16 mouse cellular contexts compared by ENCODE assay signal in genomic region chr5:141382246-141382835, GRCm38 (mm10).
DNase-seq lines count a peak whose midpoint lies in the region; ATAC-seq and TF ChIP-seq lines count a peak whose summit lies in the region.
"Had no signal": no experiment of that assay in that cellular context is flagged by ENCODE, and none has a peak within 500 bp of the region (broad histone marks: within the 10 kb centered on the region; RNA-seq: fewer than 3 reads in every experiment).

No protein-coding gene starts in this region.

- no peak overlapping the region for H3K4me3 ChIP-seq in kidney, adult 2 months (ENCODE audit: insufficient read depth, low read depth, low read length)
- no peak overlapping the region for H3K4me3 ChIP-seq in lung, postnatal 0 days (ENCODE audit: low read depth, low read length)
- H3K4me3 ChIP-seq in lung, adult 2 months (replicated peaks; ENCODE audit: extremely low read depth, low read depth, low read length) = no peak overlapping the region
- no peak overlapping the region for H3K4me3 ChIP-seq in midbrain, embryonic 14.5 days (replicated peaks; ENCODE audit: low read depth, low read length)
- no peak overlapping the region for H3K4me3 ChIP-seq in midbrain, embryonic 11.5 days (ENCODE audit: low read depth, low read length)
- H3K4me3 ChIP-seq in neural tube, embryonic 15.5 days (replicated peaks) = no peak overlapping the region
- H3K4me3 ChIP-seq: embryonic facial prominence, embryonic 10.5 days; erythroblast, embryonic 14.5 days; forebrain, embryonic 15.5 days; heart, embryonic 12.5 days; hindbrain, embryonic 15.5 days had no signal

- TF ChIP-seq EP300 in lung, postnatal 0 days (IDR thresholded peaks at IDR 0.05) = peak; percentile 67

- H3K27me3 ChIP-seq in kidney, adult 2 months (replicated peaks; ENCODE audit: control insufficient read depth, insufficient read depth, low read length) = no peaks in the 10 kb centered on the region
- H3K27me3 ChIP-seq in lung, postnatal 0 days (replicated peaks; ENCODE audit: insufficient read depth, low read length) = no peaks in the 10 kb centered on the region
- H3K27me3 ChIP-seq in midbrain, embryonic 14.5 days (ENCODE audit: control insufficient read depth, insufficient read depth, low read length) = no peaks in the 10 kb centered on the region
- no peaks in the 10 kb centered on the region for H3K27me3 ChIP-seq in midbrain, embryonic 11.5 days (ENCODE audit: control insufficient read depth, insufficient read depth, low read length)
- H3K27me3 ChIP-seq in neural tube, embryonic 15.5 days (replicated peaks) = no peaks in the 10 kb centered on the region
- H3K27me3 ChIP-seq: CH12.LX; forebrain, embryonic 15.5 days; heart, embryonic 12.5 days; hindbrain, embryonic 15.5 days had no signal

- H3K4me1 ChIP-seq in kidney, adult 2 months (ENCODE audit: control insufficient read depth, insufficient read depth, low read length) = peaks cover 4% of the 10 kb centered on the region; the same call in 1 of the 2 replicates
- no peaks in the 10 kb centered on the region for H3K4me1 ChIP-seq in lung, postnatal 0 days (ENCODE audit: insufficient read depth, low read depth, low read length)
- no peaks in the 10 kb centered on the region for H3K4me1 ChIP-seq in lung, adult 2 months (ENCODE audit: control insufficient read depth, insufficient read depth, low read length)
- peaks cover 9% of the 10 kb centered on the region; the same call in 1 of the 2 replicates for H3K4me1 ChIP-seq in midbrain, embryonic 14.5 days (ENCODE audit: control insufficient read depth, insufficient read depth, low read length)
- H3K4me1 ChIP-seq in midbrain, embryonic 11.5 days (ENCODE audit: control insufficient read depth, insufficient read depth, low read length) = no peaks in the 10 kb centered on the region; the same call in 1 of the 2 replicates
- H3K4me1 ChIP-seq in neural tube, embryonic 15.5 days = peaks cover 24% of the 10 kb centered on the region

- no peak for TF ChIP-seq CTCF in kidney, adult 2 months (conservative IDR thresholded peaks at IDR 0.05; ENCODE audit: insufficient read depth, insufficient read length, low read depth, low read length)
- no peak for TF ChIP-seq CTCF in lung, postnatal 0 days (IDR thresholded peaks at IDR 0.05)
- no peak for TF ChIP-seq CTCF in lung, adult 2 months (IDR thresholded peaks at IDR 0.05; ENCODE audit: insufficient read depth, low read length)

- H3K4me2 ChIP-seq in lung, postnatal 0 days (replicated peaks; ENCODE audit: low read depth, low read length) = no peak overlapping the region
- no peak overlapping the region for H3K4me2 ChIP-seq in midbrain, embryonic 14.5 days (ENCODE audit: low read length)
- H3K4me2 ChIP-seq in midbrain, embryonic 11.5 days = no peak overlapping the region
- H3K4me2 ChIP-seq in neural tube, embryonic 15.5 days = no peak overlapping the region
- H3K4me2 ChIP-seq: forebrain, embryonic 15.5 days; heart, embryonic 12.5 days; hindbrain, embryonic 15.5 days had no signal

- no peaks in the 10 kb centered on the region for H3K9me3 ChIP-seq in lung, postnatal 0 days (ENCODE audit: low read length)
- no peaks in the 10 kb centered on the region for H3K9me3 ChIP-seq in midbrain, embryonic 14.5 days (ENCODE audit: control insufficient read depth, low read length)
- no peaks in the 10 kb centered on the region for H3K9me3 ChIP-seq in midbrain, embryonic 11.5 days (ENCODE audit: control insufficient read depth, low read length)
- H3K9me3 ChIP-seq in neural tube, embryonic 15.5 days (replicated peaks) = no peaks in the 10 kb centered on the region
- H3K9me3 ChIP-seq: embryonic facial prominence, embryonic 10.5 days; forebrain, embryonic 15.5 days; heart, embryonic 12.5 days; hindbrain, embryonic 15.5 days had no signal

- WGBS in kidney, adult 2 months = 85% methylated on average over 5 of the region's 5 CpGs
- 60% methylated on average over 5 of the region's 5 CpGs for WGBS in lung, postnatal 0 days
- 65% methylated on average over 5 of the region's 5 CpGs for WGBS in lung, adult 2 months
- 76% methylated on average over 5 of the region's 5 CpGs for WGBS in midbrain, embryonic 14.5 days
- WGBS in midbrain, embryonic 11.5 days = 84% methylated on average over 5 of the region's 5 CpGs
- WGBS in neural tube, embryonic 15.5 days = 86% methylated on average over 5 of the region's 5 CpGs

- H3K27ac ChIP-seq in kidney, adult 2 months (ENCODE audit: insufficient read depth, low read depth, low read length) = no peak overlapping the region
- H3K27ac ChIP-seq in lung, postnatal 0 days (ENCODE audit: low read length) = no peak overlapping the region
- H3K27ac ChIP-seq in midbrain, embryonic 14.5 days (replicated peaks; ENCODE audit: low read depth, low read length) = no peak overlapping the region
- no peak overlapping the region for H3K27ac ChIP-seq in midbrain, embryonic 11.5 days (ENCODE audit: low read depth, low read length)
- H3K27ac ChIP-seq in neural tube, embryonic 15.5 days (replicated peaks) = no peak overlapping the region
- H3K27ac ChIP-seq: embryonic facial prominence, embryonic 10.5 days; forebrain, embryonic 15.5 days; hindbrain, embryonic 15.5 days had no signal

- H3K9ac ChIP-seq in lung, postnatal 0 days (replicated peaks; ENCODE audit: low read depth) = no peak overlapping the region
- no peak overlapping the region for H3K9ac ChIP-seq in midbrain, embryonic 14.5 days (replicated peaks; ENCODE audit: low read length)
- no peak overlapping the region for H3K9ac ChIP-seq in midbrain, embryonic 11.5 days (ENCODE audit: low read length)
- no peak overlapping the region for H3K9ac ChIP-seq in neural tube, embryonic 15.5 days (replicated peaks)
- H3K9ac ChIP-seq: forebrain, embryonic 15.5 days; heart, embryonic 12.5 days; hindbrain, embryonic 15.5 days had no signal

- no peaks in the 10 kb centered on the region for H3K36me3 ChIP-seq in kidney, adult 2 months (ENCODE audit: control insufficient read depth, insufficient read depth, low read length)
- H3K36me3 ChIP-seq in lung, postnatal 0 days (ENCODE audit: insufficient read depth, low read length) = no peaks in the 10 kb centered on the region
- H3K36me3 ChIP-seq in midbrain, embryonic 14.5 days (ENCODE audit: control insufficient read depth, insufficient read depth, low read length) = no peaks in the 10 kb centered on the region
- H3K36me3 ChIP-seq in midbrain, embryonic 11.5 days (ENCODE audit: control insufficient read depth, insufficient read depth, low read length) = no peaks in the 10 kb centered on the region
- no peaks in the 10 kb centered on the region for H3K36me3 ChIP-seq in neural tube, embryonic 15.5 days
- H3K36me3 ChIP-seq: embryonic facial prominence, embryonic 10.5 days; forebrain, embryonic 15.5 days; heart, embryonic 12.5 days; hindbrain, embryonic 15.5 days had no signal

- peak; percentile 72 for ATAC-seq in lung, postnatal 0 days
- ATAC-seq in midbrain, embryonic 14.5 days (ENCODE audit: low FRiP score, low TSS enrichment) = no peak
- ATAC-seq in midbrain, embryonic 11.5 days (ENCODE audit: low FRiP score) = no peak
- no peak for ATAC-seq in neural tube, embryonic 15.5 days (ENCODE audit: low FRiP score)
- ATAC-seq: forebrain, embryonic 15.5 days had no signal

- peak; percentile 2 for DNase-seq in kidney, adult 9 months
- DNase-seq in kidney, adult 2 months = no peak
- peak; percentile 72 for DNase-seq in lung, postnatal 0 days (ENCODE audit: low spot score)
- no peak for DNase-seq in lung, adult 2 months
- DNase-seq in midbrain, embryonic 14.5 days = peak; percentile 32
- DNase-seq in midbrain, embryonic 11.5 days (ENCODE audit: low spot score, missing footprints) = no peak
- peak; percentile 37 for DNase-seq in gonadal fat pad, adult 2 months (ENCODE audit: low read depth)
- DNase-seq: cerebellum, adult 2 months; cerebellum, postnatal 10 days had no signal

- TF ChIP-seq POLR2A in kidney, adult 2 months (IDR thresholded peaks at IDR 0.05; ENCODE audit: low read depth, low read length) = no peak
- no peak for TF ChIP-seq POLR2A in lung, adult 2 months (IDR thresholded peaks at IDR 0.05; ENCODE audit: borderline replicate concordance, extremely low read depth, low read depth, low read length)

Comparison
In these comparisons a context has a peak if more than half of its experiments do, and no peak if none do; other contexts are left out.
1. DNase-seq: peak in kidney, adult 9 months (single experiment), lung, postnatal 0 days (single experiment), midbrain, embryonic 14.5 days (single experiment) and gonadal fat pad, adult 2 months (single experiment); none in kidney, adult 2 months (single experiment), lung, adult 2 months (single experiment) and midbrain, embryonic 11.5 days (single experiment).